Mouse (Mus musculus): ENCODE measurements at regions not wholly inside any gene's neighbourhood (a gene's known extent, or its start where the extent isn't known, plus 50 kb on each side); places are given as distances from the start of the nearest gene placed in this dataset.

DNA sequence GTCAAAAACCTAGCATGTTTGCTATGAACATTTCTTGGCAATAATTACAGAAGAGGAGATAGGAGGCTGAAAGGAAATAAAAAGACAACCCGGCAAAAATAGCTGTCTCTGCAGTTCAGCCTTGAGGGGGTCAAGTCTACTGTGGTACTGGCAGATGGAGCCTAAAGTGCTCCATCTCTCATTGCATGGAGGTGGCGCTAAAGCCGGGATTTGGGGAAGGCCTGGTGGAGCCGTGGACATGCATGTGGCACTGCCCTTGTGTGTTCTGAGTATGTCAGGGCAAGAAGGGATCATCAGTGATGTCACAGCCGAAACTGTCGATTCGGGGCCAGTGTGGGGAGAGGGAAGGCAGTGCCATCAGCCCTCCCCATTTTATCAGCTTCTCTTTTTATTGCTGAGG is 161.3 kb upstream of the 9630041A04Rik start:
- TF ChIP-seq CTCF (conservative IDR thresholded peaks at IDR 0.05): peak; percentile 42
- H3K27ac ChIP-seq: no peak overlapping the region
- H3K4me3 ChIP-seq: no peak overlapping the region
- no peak for DNase-seq (ENCODE audit: low spot score in 2 of 2)

DNA sequence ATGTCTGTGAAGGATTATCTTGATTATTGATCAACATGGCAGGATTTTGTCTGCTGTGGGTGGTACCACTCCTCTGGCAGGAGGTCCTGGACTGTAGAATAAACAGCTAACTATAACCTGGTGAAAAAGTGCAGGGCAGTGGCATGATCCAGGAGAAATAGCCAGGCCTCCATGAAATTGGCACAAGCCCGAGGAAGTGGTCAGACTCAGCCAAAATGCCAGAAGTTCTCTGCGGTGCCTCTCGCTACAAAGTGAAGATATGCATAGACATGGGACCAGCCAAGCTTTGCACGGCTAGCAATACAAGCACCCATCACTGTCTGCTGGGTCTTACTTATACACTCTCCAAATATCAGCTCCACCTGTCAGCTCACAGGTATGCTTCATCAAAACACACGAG is 167.6 kb upstream of the 9630041A04Rik start:
- no peak for TF ChIP-seq CTCF (conservative IDR thresholded peaks at IDR 0.05)
- no peak overlapping the region for H3K4me3 ChIP-seq

DNA sequence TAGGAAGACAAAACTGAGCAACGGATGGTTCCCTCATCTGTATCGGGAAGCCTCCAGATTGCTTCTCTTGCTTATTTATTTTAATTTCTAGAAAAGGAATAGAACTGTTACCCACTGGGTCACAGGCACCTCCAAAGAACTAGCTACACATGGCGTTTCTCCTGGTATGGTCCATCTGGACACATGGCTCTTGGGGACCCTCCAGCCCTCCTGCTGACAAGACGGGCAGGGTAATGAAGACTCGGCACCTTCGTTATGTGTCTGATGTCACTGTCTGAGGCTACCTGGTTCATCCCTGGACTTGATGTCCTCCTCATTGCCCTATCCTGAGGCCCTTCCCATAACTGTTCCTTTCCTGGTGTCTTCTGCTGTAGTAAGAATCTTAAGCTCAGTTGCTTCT is 170.3 kb upstream of the 9630041A04Rik start:
- no peak for TF ChIP-seq CTCF (conservative IDR thresholded peaks at IDR 0.05)
- no peak overlapping the region for H3K27ac ChIP-seq
- no peak overlapping the region for H3K4me3 ChIP-seq
- DNase-seq (ENCODE audit: low spot score in 2 of 2): no peak

More for the DNA sequence above, 167.6 kb upstream of the 9630041A04Rik start:
- DNase-seq (ENCODE audit: low spot score in 2 of 2): no peak
- H3K27ac ChIP-seq: no peak overlapping the region

DNA sequence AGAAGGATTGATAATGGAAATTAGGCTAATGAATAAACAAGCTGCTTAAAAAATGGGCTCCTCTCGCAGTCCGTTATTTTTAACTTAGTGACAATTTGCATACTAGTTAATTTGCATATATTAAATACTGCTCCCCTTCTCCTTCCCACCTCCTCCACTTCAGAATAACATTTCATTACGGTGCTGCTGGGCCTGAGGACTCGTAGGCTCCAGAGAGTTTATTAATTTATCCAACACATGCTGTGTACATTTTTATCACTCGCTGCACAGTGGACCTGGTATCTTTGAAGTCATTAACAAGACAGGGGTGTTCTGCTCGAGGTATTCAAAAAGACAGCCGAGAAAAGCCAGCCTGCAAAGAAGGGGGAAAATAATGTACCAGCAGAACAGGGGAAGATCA is 170.7 kb upstream of the 9630041A04Rik start:
- Histone ChIP-seq H3K4me3 (no peak overlapping the region; the same call in 1 of the 2 replicates), H3K27ac (no peak overlapping the region)
- no peak for TF ChIP-seq CTCF (conservative IDR thresholded peaks at IDR 0.05)
- no peak for DNase-seq (ENCODE audit: low spot score in 2 of 2)

DNA sequence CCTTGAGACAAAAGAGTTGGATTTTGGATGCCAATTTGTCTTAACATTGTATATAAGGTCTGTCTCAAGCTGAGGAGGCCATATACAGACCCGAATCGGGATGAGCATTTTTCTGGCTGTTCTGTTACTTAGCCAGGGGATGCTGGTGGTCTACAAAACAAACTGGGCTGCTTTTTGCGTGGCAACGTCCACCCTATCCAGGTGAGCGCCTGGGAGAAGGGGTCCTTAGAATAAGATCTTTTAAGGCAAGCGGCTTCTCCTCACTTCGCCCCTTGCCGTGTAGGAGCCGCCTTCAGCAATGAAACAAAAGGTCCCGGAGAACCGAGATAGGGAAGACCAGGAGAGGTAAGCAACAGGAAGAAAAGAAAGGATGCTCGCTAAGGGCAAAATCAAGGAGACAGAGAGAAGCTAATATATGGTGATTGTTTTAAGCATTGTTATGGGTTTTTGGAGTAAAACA is 171.2 kb upstream of the 9630041A04Rik start:
- no peak for TF ChIP-seq CTCF (conservative IDR thresholded peaks at IDR 0.05)
- no peak for DNase-seq (ENCODE audit: low spot score in 2 of 2)
- no peak overlapping the region for H3K27ac ChIP-seq
- peak overlapping the region; percentile 44 for H3K4me3 ChIP-seq

DNA sequence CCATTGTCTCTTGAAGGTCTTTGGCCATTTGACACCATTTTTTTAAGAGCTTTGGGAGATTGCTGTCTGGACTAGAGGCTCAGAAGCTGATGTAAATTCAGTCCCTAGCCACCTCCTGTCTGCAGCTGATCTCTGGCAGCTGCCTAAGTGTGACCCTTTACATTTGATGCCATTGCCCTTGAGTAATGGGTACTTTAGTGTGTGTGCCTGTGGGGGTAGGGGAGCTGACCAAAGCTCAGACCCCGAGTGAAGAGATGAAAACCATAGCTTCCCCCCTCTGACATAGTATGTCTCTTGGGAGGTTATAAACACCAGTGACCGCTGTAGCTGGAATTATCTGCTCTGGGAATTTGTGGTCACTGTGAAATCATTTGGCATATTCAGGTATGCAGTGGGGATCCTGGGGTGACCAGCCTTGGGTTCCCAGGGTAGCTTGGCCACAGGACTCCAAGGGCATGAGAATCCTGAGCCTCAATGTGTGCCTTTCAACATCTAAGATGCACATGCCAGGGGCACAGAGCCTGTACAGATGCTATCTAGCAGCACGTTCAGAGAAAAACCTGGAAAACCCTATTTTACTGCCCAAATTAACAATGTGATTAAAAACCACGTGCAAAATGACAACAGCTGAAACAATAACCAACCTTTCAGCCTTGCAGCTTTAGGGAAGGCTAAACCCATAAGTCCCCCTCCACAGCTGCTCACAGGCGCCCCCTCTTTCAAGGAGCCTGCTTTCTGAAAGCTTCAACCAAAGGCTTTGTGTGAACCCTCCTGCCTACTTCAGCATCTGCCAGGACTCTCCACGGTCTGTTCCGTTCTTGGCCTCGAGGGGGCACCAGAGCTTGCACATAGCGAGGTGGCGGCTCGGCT is 171.9 kb upstream of the 9630041A04Rik start:
- H3K4me3 ChIP-seq: peak overlapping the region; percentile 44; the same call in 1 of the 2 replicates
- peak; percentile 98 for TF ChIP-seq CTCF (conservative IDR thresholded peaks at IDR 0.05)
- peak; percentile 91 to 97 for DNase-seq (ENCODE audit: low spot score in 2 of 2)
- H3K27ac ChIP-seq: no peak overlapping the region

DNA sequence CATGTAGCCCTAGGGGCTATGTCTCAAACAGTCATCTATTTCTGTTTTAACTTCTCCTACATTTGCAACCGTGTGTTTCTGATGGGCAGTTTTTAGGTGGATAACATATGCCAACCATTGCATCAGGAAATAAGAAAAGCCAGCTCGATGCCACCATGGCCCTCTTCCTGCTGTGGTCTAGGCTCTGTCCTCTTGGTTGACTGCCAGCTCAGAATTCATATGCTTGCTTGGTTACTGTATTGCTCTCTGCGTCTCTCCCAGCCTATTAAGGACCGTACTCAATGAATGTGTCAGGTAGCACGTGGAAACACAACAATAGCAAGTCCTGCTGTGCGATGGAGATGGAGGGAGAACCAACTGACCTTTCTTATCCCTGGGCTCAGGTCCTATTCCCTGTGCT is 174.4 kb upstream of the 9630041A04Rik start:
- Histone ChIP-seq H3K4me3 (no peak overlapping the region), H3K27ac (no peak overlapping the region)
- DNase-seq (ENCODE audit: low spot score in 2 of 2): no peak
- TF ChIP-seq CTCF (conservative IDR thresholded peaks at IDR 0.05): no peak

DNA sequence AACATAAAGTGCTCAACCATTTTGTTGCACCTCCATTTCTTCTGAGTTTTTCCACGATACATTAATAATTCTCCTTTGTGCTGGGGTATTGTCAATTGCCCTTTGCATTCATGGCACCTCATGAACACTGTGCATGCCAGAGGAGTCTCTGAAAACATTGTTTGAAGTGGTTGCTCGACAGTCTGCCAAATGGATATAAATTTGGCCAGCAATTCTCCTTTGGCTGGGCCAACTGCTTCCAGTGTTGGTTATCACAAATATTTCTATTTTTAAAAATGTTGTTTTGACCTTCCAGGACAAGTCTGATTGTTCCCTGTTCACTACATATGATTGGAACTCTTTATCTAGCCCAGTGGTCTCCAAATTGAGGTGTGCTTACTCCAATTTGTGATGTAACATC is 184.1 kb upstream of the 9630041A04Rik start:
- DNase-seq (ENCODE audit: low spot score in 2 of 2): no peak
- Histone ChIP-seq H3K27ac (no peak overlapping the region), H3K4me3 (no peak overlapping the region)
- TF ChIP-seq CTCF (conservative IDR thresholded peaks at IDR 0.05): no peak

DNA sequence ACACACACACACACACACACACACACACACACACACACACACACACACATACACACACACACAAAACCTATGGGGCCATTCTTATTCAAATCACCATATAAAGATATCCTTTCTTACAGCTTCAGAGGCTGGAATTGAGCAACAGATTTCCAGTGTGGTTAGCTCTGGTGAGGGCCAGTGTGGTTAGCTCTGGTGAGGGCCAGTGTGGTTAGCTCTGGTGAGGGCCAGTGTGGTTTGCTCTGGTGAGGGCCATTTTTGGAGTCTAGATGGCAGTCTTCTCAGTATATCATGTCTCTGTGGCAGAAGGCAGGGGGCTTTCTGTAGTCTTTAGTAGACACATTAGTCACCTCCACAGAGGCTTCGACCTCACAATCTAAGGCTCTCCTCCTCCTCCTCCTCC is 191.5 kb upstream of the 9630041A04Rik start:
- Histone ChIP-seq H3K27ac (no peak overlapping the region), H3K4me3 (no peak overlapping the region)
- DNase-seq (ENCODE audit: low spot score in 2 of 2): no peak
- TF ChIP-seq CTCF (conservative IDR thresholded peaks at IDR 0.05): no peak

DNA sequence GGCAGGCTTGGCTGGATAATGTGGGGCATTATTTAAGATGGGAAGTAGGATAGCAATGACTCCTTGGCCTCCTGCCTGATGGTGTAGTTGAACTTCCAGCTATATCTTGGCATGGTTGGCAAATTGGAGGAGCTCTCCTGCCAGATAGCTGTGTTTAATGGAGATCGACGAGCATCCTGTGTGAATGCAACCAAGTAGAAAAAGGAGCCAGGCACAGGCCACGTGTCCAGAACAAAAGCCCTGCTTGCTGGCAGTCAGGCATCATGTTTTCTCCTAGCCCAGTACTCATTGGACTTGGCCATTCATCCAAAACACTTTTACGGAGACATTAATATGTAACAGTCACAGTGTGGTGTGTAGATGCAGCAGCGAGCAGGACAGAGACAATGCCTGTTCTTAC is 211.8 kb upstream of the 9630041A04Rik start:
- Histone ChIP-seq H3K27ac (no peak overlapping the region), H3K4me3 (no peak overlapping the region)
- peak in 1 of 2 experiments; percentile 0 for DNase-seq (ENCODE audit: low spot score in 2 of 2)
- no peak for TF ChIP-seq CTCF (conservative IDR thresholded peaks at IDR 0.05)

DNA sequence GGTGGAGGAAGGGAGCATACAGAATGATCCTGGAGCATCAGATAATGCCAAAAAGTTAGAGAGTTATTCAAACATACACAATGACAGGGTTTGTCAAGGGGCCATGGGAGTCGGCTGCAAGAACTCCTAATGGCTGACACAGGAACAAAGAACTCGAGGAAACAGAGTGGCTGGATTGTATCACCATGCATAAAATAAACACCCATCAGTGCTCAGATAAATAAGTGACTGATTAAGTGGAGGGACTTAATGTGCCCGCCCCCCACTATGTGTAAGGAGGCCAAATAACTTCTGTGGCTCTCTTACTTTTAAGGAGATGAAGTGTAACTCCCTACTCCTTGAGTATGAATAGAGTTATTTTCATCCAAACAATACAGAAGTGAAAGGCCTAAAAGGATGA is 220.1 kb upstream of the 9630041A04Rik start:
- Histone ChIP-seq H3K4me3 (no peak overlapping the region), H3K27ac (no peak overlapping the region)
- no peak for DNase-seq (ENCODE audit: low spot score in 2 of 2)
- TF ChIP-seq CTCF (conservative IDR thresholded peaks at IDR 0.05): no peak

DNA sequence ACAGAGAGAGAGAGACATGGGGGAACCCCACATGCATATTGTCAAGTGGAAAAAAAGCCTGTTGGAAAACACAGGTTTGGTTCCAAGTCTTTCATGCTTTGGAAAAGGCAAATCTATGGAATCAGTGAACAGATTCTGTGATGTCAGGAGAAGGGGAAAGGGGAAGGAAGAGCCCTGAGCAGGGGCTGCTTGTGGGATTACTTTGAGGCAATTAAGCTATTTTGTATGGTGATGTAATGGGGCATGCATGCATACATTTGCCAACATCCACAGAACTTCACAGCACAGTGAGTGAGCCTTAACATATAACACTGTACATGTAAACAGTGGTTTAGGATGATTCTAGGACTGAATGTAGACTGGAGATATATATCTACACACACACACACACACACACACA is 221.0 kb upstream of the 9630041A04Rik start:
- no peak overlapping the region for H3K27ac ChIP-seq
- no peak for TF ChIP-seq CTCF (conservative IDR thresholded peaks at IDR 0.05)
- no peak overlapping the region for H3K4me3 ChIP-seq
- no peak for DNase-seq (ENCODE audit: low spot score in 2 of 2)

DNA sequence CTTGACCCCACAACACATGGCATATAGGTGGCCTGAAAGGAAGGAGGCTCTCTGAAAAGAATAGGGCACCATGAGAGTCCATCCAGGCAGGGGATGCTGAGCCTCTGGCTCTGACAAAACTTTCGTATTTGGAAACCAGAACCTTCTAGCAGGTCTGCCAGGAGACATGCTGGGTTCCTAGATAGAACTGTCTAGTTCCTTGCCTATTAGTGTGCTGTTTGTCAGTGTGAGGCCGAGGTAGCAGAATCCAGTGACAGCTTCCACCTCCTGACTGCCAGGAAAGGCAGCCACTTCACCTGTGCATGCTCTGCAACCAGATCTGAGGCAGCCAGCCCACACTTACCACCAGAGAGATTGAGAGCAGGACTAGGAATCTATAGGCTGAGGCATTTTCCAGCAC is 245.4 kb upstream of the 9630041A04Rik start:
- no peak for DNase-seq (ENCODE audit: low spot score in 2 of 2)
- no peak for TF ChIP-seq CTCF (conservative IDR thresholded peaks at IDR 0.05)
- Histone ChIP-seq H3K4me3 (no peak overlapping the region), H3K27ac (no peak overlapping the region)

DNA sequence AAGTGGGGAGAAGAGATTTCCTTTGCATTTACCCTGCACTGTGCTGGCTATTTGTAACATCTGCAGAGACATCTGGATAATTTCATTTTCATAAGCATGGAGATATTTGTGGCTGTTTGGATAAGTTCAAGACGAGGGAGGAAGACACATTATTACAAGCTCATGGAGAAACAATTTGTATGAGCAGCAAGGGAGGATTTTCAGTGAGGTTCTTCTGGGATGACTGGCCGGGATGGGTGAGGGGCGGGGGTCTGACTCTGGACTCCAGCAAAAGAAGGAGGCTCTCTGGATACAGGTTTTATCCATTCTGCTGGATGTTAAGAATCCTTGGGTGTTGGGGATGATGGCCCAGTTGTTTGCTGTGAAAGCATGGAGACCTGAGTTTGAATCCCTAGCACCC is 246.5 kb upstream of the 9630041A04Rik start:
- H3K4me3 ChIP-seq: no peak overlapping the region
- TF ChIP-seq CTCF (conservative IDR thresholded peaks at IDR 0.05): no peak
- H3K27ac ChIP-seq: no peak overlapping the region
- DNase-seq (ENCODE audit: low spot score in 2 of 2): no peak
